Mouse (Mus musculus): Measurements from ENCODE around the gene Vmn1r139. TPM values are rescaled to one million over a fixed set of nuclear protein-coding genes. Genes with fewer than 3 reads are reported as not detected.

The Vmn1r139 gene
- not detected in 2 replicates for polyA plus RNA-seq (2012; rRNA removed)

DNA sequence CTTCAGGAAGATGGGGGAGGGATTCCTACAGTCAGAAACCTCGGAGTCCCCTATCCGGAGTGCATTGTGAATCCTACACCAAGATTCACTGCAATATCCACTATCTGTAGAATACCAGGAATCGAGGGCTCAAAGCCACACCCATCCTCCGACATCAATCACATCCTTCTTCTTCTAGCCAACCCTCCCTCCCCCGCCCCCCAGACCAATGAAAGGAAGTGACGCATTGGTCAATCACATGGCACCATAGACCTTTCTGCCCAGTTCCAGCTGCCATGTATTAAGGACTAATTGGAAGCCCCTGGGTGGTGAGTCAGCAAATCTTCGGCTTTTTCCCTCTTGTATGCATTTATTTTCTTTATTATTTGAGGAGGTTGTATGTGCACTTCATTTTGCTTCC, at the start of gene Vmn1r139:
Vmn1r139 (plus strand) TSS at position 301 of the 400 bp plus-strand sequence.

DNA sequence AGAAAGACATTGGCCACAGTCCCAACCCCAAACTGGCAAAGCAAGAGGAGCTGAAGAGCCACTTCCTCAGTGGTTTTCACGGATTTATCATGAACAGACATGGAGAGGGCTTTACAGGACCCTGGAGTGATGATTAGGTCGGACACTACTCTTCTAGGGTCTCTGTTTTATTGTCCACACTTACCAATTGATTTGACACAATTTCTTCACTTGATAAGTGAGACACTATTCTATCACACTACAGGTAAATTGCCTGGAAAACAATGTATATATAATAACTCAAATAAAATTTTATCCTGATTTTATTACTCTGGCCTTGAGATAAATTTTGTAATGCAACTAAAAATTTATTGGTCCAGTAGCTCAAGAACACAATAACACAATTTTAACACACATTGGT, 40.1 kb upstream of the Vmn1r139 start, which contains the start of gene Vmn1r138:
Vmn1r138 (minus strand) TSS at position 101 of the 400 bp plus-strand sequence.

DNA sequence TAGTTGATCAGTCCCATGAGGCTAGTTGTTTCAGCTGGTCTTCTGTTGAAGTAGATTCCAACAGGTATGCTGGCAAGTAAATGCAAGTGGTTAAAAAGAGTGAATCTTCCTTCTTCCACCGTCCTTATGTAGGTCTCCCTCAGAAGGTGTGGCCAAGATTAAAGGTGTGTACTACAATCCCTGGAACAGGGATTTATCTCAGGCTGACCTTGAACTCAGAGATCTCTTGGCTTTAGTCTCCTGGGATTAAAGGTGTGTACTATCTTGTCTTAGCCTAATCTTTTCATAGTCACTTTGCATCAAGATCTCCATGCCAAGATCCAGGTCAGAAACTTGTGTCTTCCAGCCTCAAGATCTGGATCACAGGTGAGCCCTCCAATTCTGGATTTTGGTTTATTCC, 12.7 kb upstream of the Vmn1r139 start, which contains the start of gene Gm6176:
Gm6176 (minus strand) TSS at position 101 of the 400 bp plus-strand sequence.

DNA sequence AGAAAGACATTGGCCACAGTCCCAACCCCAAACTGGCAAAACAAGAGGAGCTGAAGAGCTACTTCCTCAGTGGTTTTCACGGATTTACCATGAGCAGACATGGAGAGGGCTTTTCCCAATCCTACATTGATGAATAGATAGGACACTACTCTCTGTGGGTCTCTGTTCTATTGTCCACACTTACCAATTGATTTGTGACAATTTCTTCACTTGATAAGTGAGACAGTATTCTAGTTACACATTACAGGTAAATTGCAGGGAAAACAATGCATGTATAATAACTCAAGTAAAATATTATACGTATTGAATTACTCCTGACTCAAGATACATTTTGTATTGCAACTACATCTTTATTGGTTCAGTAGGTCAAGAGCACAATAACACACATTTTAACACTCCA, 49.3 kb downstream of the Vmn1r139 start, which contains the start of gene Gm16451:
Gm16451 (minus strand) TSS at position 101 of the 400 bp plus-strand sequence.

DNA sequence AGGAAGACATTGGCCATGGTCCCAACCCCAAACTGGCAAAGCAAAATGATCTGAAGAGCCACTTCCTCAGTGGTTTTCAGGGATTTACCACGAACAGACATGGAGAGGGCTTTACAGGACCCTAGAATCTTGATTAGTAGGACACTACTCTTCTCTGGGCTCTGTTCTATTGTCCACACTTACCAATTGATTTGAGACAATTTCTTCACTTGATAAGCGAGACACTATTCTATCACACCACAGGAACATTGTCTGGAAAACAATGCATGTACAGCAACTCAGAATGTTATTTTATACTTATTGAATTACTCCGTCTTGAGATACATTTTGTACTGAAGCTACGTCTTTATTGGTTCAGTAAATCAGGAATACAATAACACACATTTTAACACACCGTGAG, 65.8 kb downstream of the Vmn1r139 start, which contains the start of gene Gm10666:
Gm10666 (minus strand) TSS at position 101 of the 400 bp plus-strand sequence.

Other genes with a start within 250 kb of the Vmn1r139 start
- not detected in 2 replicates for gene Vmn1r135, start 236.7 kb upstream of the Vmn1r139 start, polyA plus RNA-seq (2012; rRNA removed)
- gene Gm5725, start 224.8 kb upstream of the Vmn1r139 start, polyA plus RNA-seq (2012; rRNA removed), result not detected in 2 replicates
- gene Gm5891, start 147.8 kb upstream of the Vmn1r139 start, polyA plus RNA-seq (2012; rRNA removed), result not detected in 2 replicates
- not detected in 2 replicates for gene Vmn1r137, start 74.5 kb upstream of the Vmn1r139 start, polyA plus RNA-seq (2012; rRNA removed)
- gene Vmn1r138, start 40.2 kb upstream of the Vmn1r139 start, polyA plus RNA-seq (2012; rRNA removed), result not detected in 2 replicates
- gene Gm6176, start 12.8 kb upstream of the Vmn1r139 start, polyA plus RNA-seq (2012; rRNA removed), result not detected in 2 replicates
- gene Gm16451, start 49.2 kb downstream of the Vmn1r139 start, polyA plus RNA-seq (2012; rRNA removed), result not detected in 2 replicates
- not detected in 2 replicates for gene Gm10666, start 65.7 kb downstream of the Vmn1r139 start, polyA plus RNA-seq (2012; rRNA removed)
- not detected in 2 replicates for gene Vmn1r142, start 95.0 kb downstream of the Vmn1r139 start, polyA plus RNA-seq (2012; rRNA removed)
- not detected in 2 replicates for gene Vmn1r143, start 120.3 kb downstream of the Vmn1r139 start, polyA plus RNA-seq (2012; rRNA removed)
- gene Gm8653, start 132.2 kb downstream of the Vmn1r139 start, polyA plus RNA-seq (2012; rRNA removed), result not detected in 2 replicates
- gene Gm8453, start 160.4 kb downstream of the Vmn1r139 start, polyA plus RNA-seq (2012; rRNA removed), result not detected in 2 replicates

Measured in central nervous system, embryonic 14 days (tissue).